10 mouse cellular contexts compared by ENCODE assay signal in the genomic region with DNA sequence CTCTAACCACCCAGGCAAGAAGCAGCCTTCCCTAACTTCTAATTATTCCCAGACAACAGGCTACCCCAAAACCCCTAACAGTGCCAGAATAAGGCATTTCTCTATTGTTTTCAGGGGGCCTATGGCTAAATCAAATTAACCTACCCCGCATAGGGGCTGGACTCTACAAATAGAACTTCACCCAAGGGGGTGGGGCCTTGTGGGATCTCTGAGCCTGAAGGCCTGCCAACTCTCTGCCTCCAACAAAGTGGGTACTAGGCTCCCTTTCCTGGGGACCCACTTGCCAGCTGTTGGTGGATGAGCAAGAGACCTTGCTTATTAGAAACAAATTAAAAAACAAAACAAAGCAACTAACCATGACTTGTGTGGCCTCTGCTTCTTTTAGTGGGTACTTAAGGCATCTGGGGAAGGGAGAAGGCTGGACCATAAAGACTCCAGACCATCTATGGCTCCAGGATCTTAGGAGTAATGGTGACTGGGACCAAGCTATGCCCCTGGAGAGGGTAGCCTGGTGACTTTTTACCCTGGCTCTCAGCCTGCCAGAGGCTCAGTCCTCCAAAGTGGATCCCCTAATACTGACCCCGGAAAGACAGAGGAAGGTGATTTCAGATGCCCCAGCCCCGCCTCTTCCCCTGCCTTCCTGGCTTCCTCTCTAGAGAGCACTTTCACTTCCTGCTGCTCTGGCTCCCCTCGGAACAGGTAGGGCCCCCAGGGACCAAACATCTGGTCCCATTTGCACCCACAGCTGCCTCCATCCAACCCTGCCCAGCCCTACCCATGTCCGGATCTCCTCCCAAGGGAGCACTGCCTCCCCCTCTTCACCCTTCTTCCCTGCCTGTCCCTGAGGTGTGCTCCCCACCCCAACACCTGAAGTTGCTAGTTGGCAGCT. TPM values are rescaled to one million over a fixed set of nuclear protein-coding genes. Genes with fewer than 3 reads are reported as not detected.
DNase-seq lines count a peak whose midpoint lies in the region; ATAC-seq lines count a peak whose summit lies in the region.
"Had no signal": no experiment of that assay in that cellular context is flagged by ENCODE, and none has a peak within 500 bp of the region (broad histone marks: within the 10 kb centered on the region; RNA-seq: fewer than 3 reads in every experiment).

Gene Rinl, plus strand, starts transcription at position 663 of the 889 bp plus-strand sequence.

- DNase-seq in lung, postnatal 25 days (ENCODE audit: low spot score), result peak; percentile 63
- DNase-seq in thymus, adult 18-20 months, result peak; percentile 69 to 80
- DNase-seq in left cerebral cortex, postnatal 14 days (ENCODE audit: low spot score in 2 of 2), result no peak
- DNase-seq in gastrocnemius, postnatal 25 days, result no peak
- DNase-seq: cerebellum, adult 18-20 months had no signal

- H3K4me1 ChIP-seq in heart, embryonic 16.5 days (ENCODE audit: control insufficient read depth, insufficient read depth, low read length), result no peaks in the 10 kb centered on the region
- no peaks in the 10 kb centered on the region for H3K4me1 ChIP-seq in heart, embryonic 11.5 days (ENCODE audit: control insufficient read depth, insufficient read depth, low read length)
- no peaks in the 10 kb centered on the region for H3K4me1 ChIP-seq in forebrain, embryonic 13.5 days
- H3K4me1 ChIP-seq: hindbrain, embryonic 15.5 days had no signal

- ATAC-seq in heart, embryonic 16.5 days (replicated peaks; ENCODE audit: extremely low read depth, insufficient read depth, low FRiP score), result no peak
- no peak for ATAC-seq in heart, embryonic 11.5 days (replicated peaks; ENCODE audit: insufficient number of reproducible peaks, low FRiP score, low TSS enrichment)
- no peak for ATAC-seq in erythroblast, adult 5-6 weeks (replicated peaks; ENCODE audit: low FRiP score, poor library complexity, severe bottlenecking)
- no peak for ATAC-seq in forebrain, embryonic 13.5 days

- intact Hi-C loops in left cerebral cortex, postnatal 14 days (cut with DNase I), result loop anchor here (10.0 kb wide), 1 partner anchor 246 kb away; no protein-coding TSS in a partner anchor

- H3K4me2 ChIP-seq in heart, embryonic 16.5 days (ENCODE audit: low read depth, low read length), result peak within 1 kb of the TSS; percentile 26
- H3K4me2 ChIP-seq in heart, embryonic 11.5 days, result no peak within 1 kb of the TSS
- no peak within 1 kb of the TSS for H3K4me2 ChIP-seq in forebrain, embryonic 13.5 days
- H3K4me2 ChIP-seq: hindbrain, embryonic 15.5 days had no signal

- WGBS in heart, embryonic 16.5 days, result 55% methylated on average over 5 of the region's 5 CpGs
- WGBS in heart, embryonic 11.5 days (ENCODE audit: insufficient replicate concordance), result 65% methylated on average over 5 of the region's 5 CpGs
- 89% methylated on average over 5 of the region's 5 CpGs for WGBS in forebrain, embryonic 13.5 days

- no peaks in the 10 kb centered on the region for H3K9me3 ChIP-seq in heart, embryonic 16.5 days (replicated peaks; ENCODE audit: control insufficient read depth, low read length)
- H3K9me3 ChIP-seq in heart, embryonic 11.5 days (replicated peaks; ENCODE audit: control insufficient read depth, low read length), result no peaks in the 10 kb centered on the region
- H3K9me3 ChIP-seq in forebrain, embryonic 13.5 days (replicated peaks), result no peaks in the 10 kb centered on the region
- H3K9me3 ChIP-seq: hindbrain, embryonic 15.5 days had no signal

- peak within 1 kb of the TSS; percentile 54; the same call in 1 of the 2 replicates for H3K9ac ChIP-seq in heart, embryonic 16.5 days (ENCODE audit: low read length)
- no peak within 1 kb of the TSS for H3K9ac ChIP-seq in heart, embryonic 11.5 days (ENCODE audit: low read depth, low read length)
- no peak within 1 kb of the TSS for H3K9ac ChIP-seq in forebrain, embryonic 13.5 days
- H3K9ac ChIP-seq: hindbrain, embryonic 15.5 days had no signal

- H3K27ac ChIP-seq in heart, embryonic 16.5 days (ENCODE audit: low read length), result peak within 1 kb of the TSS; percentile 41; the same call in 1 of the 2 replicates
- H3K27ac ChIP-seq in heart, embryonic 11.5 days (ENCODE audit: low read depth, low read length), result no peak within 1 kb of the TSS
- H3K27ac ChIP-seq in forebrain, embryonic 13.5 days, result no peak within 1 kb of the TSS
- H3K27ac ChIP-seq: hindbrain, embryonic 15.5 days had no signal

- 0 out of 2 replicates have a peak, but pooled peaks cover 2% of the 10 kb centered on the region for H3K36me3 ChIP-seq in heart, embryonic 16.5 days (ENCODE audit: control insufficient read depth, insufficient read depth)
- no peaks in the 10 kb centered on the region; the same call in 1 of the 2 replicates for H3K36me3 ChIP-seq in heart, embryonic 11.5 days (ENCODE audit: control insufficient read depth, insufficient read depth, low read length)
- H3K36me3 ChIP-seq in forebrain, embryonic 13.5 days (ENCODE audit: poor library complexity, severe bottlenecking), result peaks cover 49% of the 10 kb centered on the region

- H3K4me3 ChIP-seq in heart, embryonic 16.5 days (ENCODE audit: low read length), result peak within 1 kb of the TSS; percentile 25; the same call in 1 of the 2 replicates
- no peak within 1 kb of the TSS for H3K4me3 ChIP-seq in heart, embryonic 11.5 days (ENCODE audit: low read depth, low read length)
- H3K4me3 ChIP-seq in forebrain, embryonic 13.5 days, result no peak within 1 kb of the TSS
- H3K4me3 ChIP-seq: hindbrain, embryonic 15.5 days had no signal

- no peaks in the 10 kb centered on the region for H3K27me3 ChIP-seq in heart, embryonic 16.5 days (ENCODE audit: control insufficient read depth, insufficient read depth, low read length)
- no peaks in the 10 kb centered on the region for H3K27me3 ChIP-seq in heart, embryonic 11.5 days (ENCODE audit: control insufficient read depth, insufficient read depth, low read length)
- H3K27me3 ChIP-seq in forebrain, embryonic 13.5 days, result no peaks in the 10 kb centered on the region
- H3K27me3 ChIP-seq: hindbrain, embryonic 15.5 days had no signal

RNA-seq across cellular contexts. Expression of gene Rinl, which starts in this region (rescaled TPM):
- 5.8 and 11.1 TPM in 2 replicates for polyA plus RNA-seq in heart, embryonic 16.5 days (2015; fragmentation: Nextera tagmentation; extraction: Ambion mirVana)
- polyA plus RNA-seq in heart, embryonic 11.5 days (2014; fragmentation: Nextera tagmentation; extraction: Ambion mirVana), result 2.4 and 2.5 TPM in 2 replicates
- total RNA-seq in erythroblast, adult 5-6 weeks (2015; ENCODE audit: low replicate concordance), result 21.1 and 25.0 TPM in 2 replicates
- total RNA-seq in erythroblast, adult 5-6 weeks (2017; ENCODE audit: low replicate concordance), result 9.9 and 13.4 TPM in 2 replicates
- polyA plus RNA-seq in forebrain, embryonic 13.5 days (2015; fragmentation: Nextera tagmentation; extraction: Ambion mirVana), result 1.7 and 2.0 TPM in 2 replicates
- total RNA-seq in left cerebral cortex, postnatal 14 days (2021), result 1 to 10 TPM; 1.6 to 2.5 TPM
- total RNA-seq in gastrocnemius, postnatal 25 days (2021), result under 1 TPM; 0.51 to 0.78 TPM

Comparison
In these comparisons a context has a peak if more than half of its experiments do, and no peak if none do; other contexts are left out.
1. DNase-seq: peak in lung, postnatal 25 days (single experiment) and thymus, adult 18-20 months (2 of 2); none in left cerebral cortex, postnatal 14 days (0 of 2) and gastrocnemius, postnatal 25 days (single experiment).